ENCODE assay signal across 10 mouse cellular contexts in genomic region chr2:160593035-160593434, GRCm38 (mm10). TPM values are rescaled to one million over a fixed set of nuclear protein-coding genes. Genes with fewer than 3 reads are reported as not detected.
DNase-seq lines count a peak whose midpoint lies in the region; ATAC-seq and TF ChIP-seq lines count a peak whose summit lies in the region.
"Had no signal": no experiment of that assay in that cellular context is flagged by ENCODE, and none has a peak within 500 bp of the region (broad histone marks: within the 10 kb centered on the region; RNA-seq: fewer than 3 reads in every experiment).

No protein-coding gene starts in this region.

- H3K4me3 ChIP-seq in hindbrain, embryonic 10.5 days, result no peak overlapping the region
- no peak overlapping the region for H3K4me3 ChIP-seq in hindbrain, embryonic 12.5 days
- no peak overlapping the region for H3K4me3 ChIP-seq in heart, embryonic 10.5 days
- no peak overlapping the region for H3K4me3 ChIP-seq in midbrain, postnatal 0 days (ENCODE audit: low read depth, low read length)
- H3K4me3 ChIP-seq in testis, adult 2 months (ENCODE audit: control insufficient read depth, low read depth, low read length), result no peak overlapping the region
- H3K4me3 ChIP-seq: embryonic facial prominence, embryonic 13.5 days; neural tube, embryonic 13.5 days had no signal

- peak; percentile 97 for TF ChIP-seq CTCF in midbrain, postnatal 0 days (IDR thresholded peaks at IDR 0.05)
- TF ChIP-seq CTCF in testis, adult 2 months (IDR thresholded peaks at IDR 0.05; ENCODE audit: control insufficient read depth, insufficient read depth, insufficient replicate concordance, low read depth, low read length), result peak; percentile 53; the same call in 1 of the 2 replicates

- H3K27ac ChIP-seq in hindbrain, embryonic 10.5 days, result no peak overlapping the region
- no peak overlapping the region for H3K27ac ChIP-seq in hindbrain, embryonic 12.5 days
- H3K27ac ChIP-seq in heart, embryonic 10.5 days, result no peak overlapping the region
- H3K27ac ChIP-seq in midbrain, postnatal 0 days (ENCODE audit: low read depth, low read length), result no peak overlapping the region
- no peak overlapping the region for H3K27ac ChIP-seq in testis, adult 2 months (ENCODE audit: control insufficient read depth, insufficient read depth, low read depth, low read length)
- H3K27ac ChIP-seq: embryonic facial prominence, embryonic 13.5 days; neural tube, embryonic 13.5 days had no signal

- no peak overlapping the region for H3K9ac ChIP-seq in hindbrain, embryonic 12.5 days
- no peak overlapping the region for H3K9ac ChIP-seq in midbrain, postnatal 0 days (replicated peaks; ENCODE audit: low read length, poor library complexity, severe bottlenecking)
- H3K9ac ChIP-seq: embryonic facial prominence, embryonic 13.5 days; neural tube, embryonic 13.5 days had no signal

- DNase-seq in hindbrain, embryonic 10.5 days (ENCODE audit: low spot score), result peak; percentile 78
- peak; percentile 81 for DNase-seq in adipocyte (ENCODE audit: low spot score)
- peak; percentile 78 to 89 for DNase-seq in cerebellum, postnatal 4 days (ENCODE audit: low spot score in 2 of 2)
- peak; percentile 82 for DNase-seq in heart, embryonic 10.5 days (ENCODE audit: low spot score)
- peak; percentile 29 for DNase-seq in left cerebral cortex, adult 11 months (ENCODE audit: low spot score)
- peak; percentile 75 for DNase-seq in midbrain, postnatal 0 days (ENCODE audit: low spot score)

- H3K36me3 ChIP-seq in hindbrain, embryonic 10.5 days, result no peaks in the 10 kb centered on the region
- no peaks in the 10 kb centered on the region for H3K36me3 ChIP-seq in hindbrain, embryonic 12.5 days
- H3K36me3 ChIP-seq in heart, embryonic 10.5 days, result no peaks in the 10 kb centered on the region
- H3K36me3 ChIP-seq in midbrain, postnatal 0 days (ENCODE audit: insufficient read depth, low read length), result no peaks in the 10 kb centered on the region
- H3K36me3 ChIP-seq in testis, adult 2 months (ENCODE audit: control insufficient read depth, insufficient read depth, low read length), result no peaks in the 10 kb centered on the region
- H3K36me3 ChIP-seq: embryonic facial prominence, embryonic 13.5 days; neural tube, embryonic 13.5 days had no signal

- ATAC-seq in hindbrain, embryonic 12.5 days (ENCODE audit: low FRiP score), result no peak; the same call in 1 of the 2 replicates
- no peak for ATAC-seq in midbrain, postnatal 0 days (ENCODE audit: low FRiP score)

- no peak for TF ChIP-seq POLR2A in testis, adult 2 months (IDR thresholded peaks at IDR 0.05; ENCODE audit: control insufficient read depth, low read depth, low read length)

- peaks cover 12% of the 10 kb centered on the region; the same call in 1 of the 2 replicates for H3K27me3 ChIP-seq in hindbrain, embryonic 10.5 days (ENCODE audit: insufficient read depth, poor library complexity, severe bottlenecking)
- peaks cover 27% of the 10 kb centered on the region for H3K27me3 ChIP-seq in hindbrain, embryonic 12.5 days
- no peaks in the 10 kb centered on the region; the same call in 1 of the 2 replicates for H3K27me3 ChIP-seq in heart, embryonic 10.5 days (ENCODE audit: insufficient read depth, poor library complexity, severe bottlenecking)
- H3K27me3 ChIP-seq in midbrain, postnatal 0 days (ENCODE audit: insufficient read depth, low read length), result no peaks in the 10 kb centered on the region
- no peaks in the 10 kb centered on the region for H3K27me3 ChIP-seq in testis, adult 2 months (ENCODE audit: control insufficient read depth, insufficient read depth, low read length)

- no peak overlapping the region for H3K4me2 ChIP-seq in hindbrain, embryonic 12.5 days (replicated peaks)
- H3K4me2 ChIP-seq in midbrain, postnatal 0 days (ENCODE audit: low read depth, low read length, poor library complexity, severe bottlenecking), result no peak overlapping the region
- H3K4me2 ChIP-seq: embryonic facial prominence, embryonic 13.5 days; neural tube, embryonic 13.5 days had no signal

- H3K4me1 ChIP-seq in hindbrain, embryonic 10.5 days (replicated peaks), result peaks cover 17% of the 10 kb centered on the region
- peaks cover 9% of the 10 kb centered on the region for H3K4me1 ChIP-seq in hindbrain, embryonic 12.5 days
- peaks cover 8% of the 10 kb centered on the region; the same call in 1 of the 2 replicates for H3K4me1 ChIP-seq in heart, embryonic 10.5 days
- H3K4me1 ChIP-seq in midbrain, postnatal 0 days (ENCODE audit: insufficient read depth, low read length), result no peaks in the 10 kb centered on the region
- peaks cover 15% of the 10 kb centered on the region for H3K4me1 ChIP-seq in testis, adult 2 months (ENCODE audit: control insufficient read depth, insufficient read depth, low read length)

- no peaks in the 10 kb centered on the region for H3K9me3 ChIP-seq in hindbrain, embryonic 10.5 days
- no peaks in the 10 kb centered on the region for H3K9me3 ChIP-seq in hindbrain, embryonic 12.5 days (replicated peaks)
- H3K9me3 ChIP-seq in heart, embryonic 10.5 days, result no peaks in the 10 kb centered on the region
- H3K9me3 ChIP-seq in midbrain, postnatal 0 days (ENCODE audit: low read length), result no peaks in the 10 kb centered on the region
- H3K9me3 ChIP-seq: embryonic facial prominence, embryonic 13.5 days; neural tube, embryonic 13.5 days had no signal

- 3% methylated on average over 2 of the region's 2 CpGs for WGBS in hindbrain, embryonic 10.5 days
- 9% methylated on average over 2 of the region's 2 CpGs for WGBS in hindbrain, embryonic 12.5 days
- 8% methylated on average over 2 of the region's 2 CpGs for WGBS in heart, embryonic 10.5 days
- 2% methylated on average over 2 of the region's 2 CpGs for WGBS in midbrain, postnatal 0 days

RNA-seq across cellular contexts. Expression of gene Top1, which starts 52.7 kb away (rescaled TPM):
- 79.4 and 105 TPM in 2 replicates for polyA plus RNA-seq in hindbrain, embryonic 10.5 days (2016; fragmentation: Nextera tagmentation; extraction: Ambion mirVana)
- 114 and 122 TPM in 2 replicates for polyA plus RNA-seq in hindbrain, embryonic 12.5 days (2016; fragmentation: Nextera tagmentation; extraction: Ambion mirVana)
- polyA plus RNA-seq in heart, embryonic 10.5 days (2016; fragmentation: Nextera tagmentation; extraction: Ambion mirVana), result 54.7 and 69.5 TPM in 2 replicates
- total RNA-seq in midbrain, postnatal 0 days (2014; rRNA removed), result 31.1 and 51.0 TPM in 2 replicates
- polyA plus RNA-seq in midbrain, postnatal 0 days (2015; fragmentation: Nextera tagmentation; extraction: Ambion mirVana), result 43.3 and 52.2 TPM in 2 replicates
- 6.3 and 7.0 TPM in 2 replicates for polyA plus RNA-seq in testis, adult 2 months (2012; rRNA removed)

Comparison
In these comparisons a context has a peak if more than half of its experiments do, and no peak if none do; other contexts are left out.
1. DNase-seq: peak in every context shown above with its lines; median percentile 84 in cerebellum, postnatal 4 days; 82 in heart, embryonic 10.5 days; 81 in adipocyte; 78 in hindbrain, embryonic 10.5 days; 75 in midbrain, postnatal 0 days; 29 in left cerebral cortex, adult 11 months.